Mouse (Mus musculus): ENCODE measurements around the gene Ngdn. TPM values are rescaled to one million over a fixed set of nuclear protein-coding genes. Genes with fewer than 3 reads are reported as not detected.
"Not testable (repeated sequence)": the region's sequence is repeated elsewhere in the genome, so short reads cannot be mapped to it uniquely, and the experiment has no call there.

The Ngdn gene
- total RNA-seq (2014; fragmentation: Nextera tagmentation) (50.2 and 65.5 TPM in 2 replicates), total RNA-seq (2017) (62.7 and 75.3 TPM in 2 replicates)

- peak; percentile 89 for ATAC-seq (replicated peaks; ENCODE audit: poor library complexity, severe bottlenecking)
These were observed at the start of gene Ngdn for GRCm38 (mm10) chr14:55014991-55015766. TSS of gene Ngdn (plus strand) at chr14:55015454.

- no peak for ATAC-seq (replicated peaks; ENCODE audit: poor library complexity, severe bottlenecking)
These were observed 49.6 kb upstream of the Ngdn start for GRCm38 (mm10) chr14:54965631-54966030.

DNA sequence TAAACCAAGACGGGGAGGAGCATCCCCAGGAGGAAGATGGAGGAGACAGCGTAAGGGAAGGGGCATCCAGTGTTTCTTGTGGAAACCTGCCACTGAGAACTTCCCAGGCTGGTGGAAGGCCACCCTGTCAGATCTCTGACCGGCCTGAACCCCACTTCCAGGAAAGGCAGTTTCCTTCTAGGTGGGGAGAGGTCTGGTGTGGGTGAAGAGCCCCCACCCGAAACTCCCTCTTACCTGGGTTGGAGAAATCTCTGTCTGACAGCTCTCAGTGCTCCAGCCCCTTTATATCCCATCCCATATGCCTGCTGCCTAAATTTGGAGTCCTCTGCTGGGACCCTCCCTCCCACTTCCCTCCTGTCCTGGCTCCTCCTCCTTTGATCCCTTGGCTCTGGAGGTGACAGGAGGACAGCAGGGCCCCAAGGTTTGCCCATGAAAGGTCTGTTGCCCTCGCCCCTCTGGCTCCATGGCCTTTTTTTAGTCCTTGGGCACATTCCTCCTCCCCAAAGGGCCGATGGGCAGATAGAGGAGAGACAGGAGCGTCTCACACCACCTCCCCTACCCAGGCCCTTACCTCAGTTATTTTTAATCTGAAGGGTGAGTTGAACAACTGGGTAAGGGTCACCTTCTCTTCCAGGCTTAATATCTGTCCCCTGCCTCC lies 48.8 kb upstream of the Ngdn start, which contains the start of gene Myh6:
Myh6 (minus strand) TSS at position 608 of the 658 bp plus-strand sequence.
- no peak for ATAC-seq (replicated peaks; ENCODE audit: poor library complexity, severe bottlenecking)

DNA sequence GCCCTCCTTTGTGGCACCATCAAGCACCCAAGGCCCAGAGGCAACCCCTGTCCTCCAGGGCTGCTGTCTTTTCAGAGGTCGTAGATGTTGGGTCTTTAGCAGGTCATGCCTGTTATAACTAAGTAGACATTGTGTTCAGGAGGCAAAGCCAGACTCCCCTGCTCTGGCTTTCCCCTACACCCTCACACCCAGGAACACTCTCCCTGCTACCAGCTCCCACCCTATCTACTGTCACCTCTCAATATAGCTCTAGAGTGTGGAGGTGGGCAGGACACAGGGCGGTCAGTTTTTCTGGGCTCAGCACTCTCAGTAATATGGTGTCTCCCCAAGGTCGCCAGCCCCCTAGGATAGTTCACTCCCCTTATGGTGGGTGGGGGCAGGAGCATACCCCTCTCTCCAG lies 47.4 kb upstream of the Ngdn start:
- no peak for ATAC-seq (replicated peaks; ENCODE audit: poor library complexity, severe bottlenecking)

- ATAC-seq (replicated peaks; ENCODE audit: poor library complexity, severe bottlenecking): no peak
These were observed 46.9 kb upstream of the Ngdn start for GRCm38 (mm10) chr14:54968344-54968743.

GRCm38 (mm10) chr14:54972786-54973185 lies 42.5 kb upstream of the Ngdn start:
- ATAC-seq (replicated peaks; ENCODE audit: poor library complexity, severe bottlenecking): not testable (repeated sequence)

DNA sequence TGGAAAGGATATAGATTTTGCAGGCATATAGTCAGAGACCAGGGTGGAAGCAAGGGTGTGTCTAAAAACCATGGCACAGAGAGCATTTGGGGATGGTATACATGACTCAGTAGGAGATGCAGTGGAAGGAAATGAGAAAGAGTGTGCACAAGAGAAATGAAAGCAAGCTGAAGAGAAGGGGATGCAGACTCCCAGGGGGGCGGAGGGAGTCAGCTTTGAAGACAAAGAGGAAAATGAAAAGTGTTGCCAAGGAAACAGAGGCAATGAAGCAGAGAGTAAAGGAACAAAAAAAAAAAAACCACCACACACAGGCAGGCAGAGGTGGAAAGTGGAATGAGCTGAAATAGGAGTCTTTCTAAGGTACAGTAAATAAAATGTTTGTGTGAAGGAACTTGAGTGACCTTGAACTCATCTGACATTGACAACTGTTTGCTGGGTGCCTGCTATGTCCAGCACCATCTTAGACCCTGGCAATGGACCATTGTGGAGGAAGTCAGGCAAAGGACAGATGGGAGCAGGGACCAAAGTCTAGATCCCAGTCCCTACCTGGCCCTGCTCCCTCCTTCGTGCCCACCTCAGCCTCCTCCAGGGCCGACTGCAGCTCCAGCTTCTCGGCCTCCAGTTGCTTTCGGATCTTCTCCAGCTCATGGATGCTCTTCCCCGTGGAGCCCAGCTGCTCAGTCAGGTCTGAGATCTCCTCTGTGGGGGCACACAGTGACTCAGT lies 41.0 kb upstream of the Ngdn start:
- no peak for ATAC-seq (replicated peaks; ENCODE audit: poor library complexity, severe bottlenecking)

- no peak for ATAC-seq (replicated peaks; ENCODE audit: poor library complexity, severe bottlenecking)
These were observed 38.6 kb upstream of the Ngdn start, which contains the start of gene Gm17428 for GRCm38 (mm10) chr14:54976633-54977032. TSS of gene Gm17428 (plus strand) at chr14:54976933.

- no peak for ATAC-seq (replicated peaks; ENCODE audit: poor library complexity, severe bottlenecking)
These were observed 36.6 kb upstream of the Ngdn start for GRCm38 (mm10) chr14:54978664-54979063.

GRCm38 (mm10) chr14:54981934-54982333 lies 33.3 kb upstream of the Ngdn start:
- no peak for ATAC-seq (replicated peaks; ENCODE audit: poor library complexity, severe bottlenecking)

GRCm38 (mm10) chr14:54988350-54988874 lies 26.8 kb upstream of the Ngdn start:
- not testable (repeated sequence) for ATAC-seq (replicated peaks; ENCODE audit: poor library complexity, severe bottlenecking)

- ATAC-seq (replicated peaks; ENCODE audit: poor library complexity, severe bottlenecking): no peak
These were observed 26.4 kb upstream of the Ngdn start for GRCm38 (mm10) chr14:54988882-54989281.

DNA sequence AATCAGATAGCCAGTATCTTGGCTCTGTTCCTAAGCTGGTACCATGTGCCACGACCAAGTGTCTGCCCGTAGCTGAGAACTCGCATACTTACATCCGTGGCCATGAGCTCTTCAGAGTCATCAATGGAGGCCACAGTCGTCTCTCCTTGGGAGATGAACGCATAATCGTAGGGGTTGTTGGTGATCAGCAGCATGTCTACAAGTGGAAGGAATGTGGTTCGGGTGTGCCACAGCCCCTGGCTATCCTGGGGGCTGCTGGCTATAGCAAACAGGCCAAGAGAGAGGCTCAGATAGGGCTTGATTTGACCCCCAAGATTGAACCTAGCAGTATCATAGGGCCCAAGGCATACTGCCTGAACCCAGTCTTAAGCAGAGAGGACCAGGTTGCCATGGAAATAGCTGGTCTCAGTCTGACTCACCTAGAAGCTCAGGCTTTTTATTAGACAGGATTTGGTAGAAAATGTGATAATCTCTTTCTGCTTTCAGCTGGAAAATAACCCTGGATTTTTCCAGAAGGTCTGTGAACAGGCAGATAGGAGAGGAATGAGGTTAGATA lies 25.3 kb upstream of the Ngdn start:
- no peak for ATAC-seq (replicated peaks; ENCODE audit: poor library complexity, severe bottlenecking)

- no peak for ATAC-seq (replicated peaks; ENCODE audit: poor library complexity, severe bottlenecking)
These were observed 23.1 kb upstream of the Ngdn start for GRCm38 (mm10) chr14:54992196-54992595.

GRCm38 (mm10) chr14:54993636-54994035 lies 21.6 kb upstream of the Ngdn start:
- ATAC-seq (replicated peaks; ENCODE audit: poor library complexity, severe bottlenecking): no peak

GRCm38 (mm10) chr14:54994136-54994868 lies 21.0 kb upstream of the Ngdn start, which contains the start of gene Myh7:
TSS of gene Myh7 (minus strand) at chr14:54994626.
- ATAC-seq (replicated peaks; ENCODE audit: poor library complexity, severe bottlenecking): no peak

DNA sequence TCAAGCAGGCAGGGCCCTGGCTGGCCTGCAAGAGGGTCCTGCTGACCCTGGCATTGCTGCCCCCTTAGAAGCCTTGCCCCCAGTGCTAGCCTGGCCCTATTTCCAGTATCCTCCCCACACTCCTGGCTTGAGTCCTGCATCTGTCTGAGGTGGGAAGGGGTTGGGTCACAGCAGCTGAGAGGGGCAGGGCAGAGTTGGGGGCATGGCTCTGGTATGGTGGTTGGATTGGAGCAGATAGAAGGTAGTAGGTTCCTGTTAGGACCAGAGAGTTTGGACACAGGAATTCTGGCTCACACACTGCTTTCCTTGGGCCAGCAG lies 20.4 kb upstream of the Ngdn start:
- no peak for ATAC-seq (replicated peaks; ENCODE audit: poor library complexity, severe bottlenecking)

GRCm38 (mm10) chr14:54995457-54996138 lies 19.7 kb upstream of the Ngdn start:
- no peak for ATAC-seq (replicated peaks; ENCODE audit: poor library complexity, severe bottlenecking)

DNA sequence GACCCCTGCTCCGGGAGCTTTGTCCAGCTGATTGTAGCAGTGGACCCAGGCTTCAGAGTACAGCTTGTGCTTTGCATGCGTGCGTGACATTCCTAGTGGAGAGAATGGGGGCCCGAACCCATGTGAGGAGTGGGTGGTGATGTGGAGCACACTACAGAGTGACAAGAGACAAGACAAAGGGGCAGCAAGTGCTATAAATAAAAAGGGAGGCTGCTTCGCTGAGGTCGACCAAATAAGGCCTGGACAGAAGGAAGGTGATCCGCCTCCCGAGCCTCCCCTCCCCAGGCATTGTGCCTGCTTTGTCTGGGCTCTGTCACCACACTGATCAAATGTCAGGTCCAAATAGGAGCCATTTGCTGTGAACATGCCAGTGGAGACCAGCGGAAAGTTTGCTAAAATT lies 18.5 kb upstream of the Ngdn start:
- ATAC-seq (replicated peaks; ENCODE audit: poor library complexity, severe bottlenecking): no peak
